Mouse (Mus musculus) small intestine, adult 2 months (tissue): ENCODE measurements around the gene Alox12b. TPM values are rescaled to one million over a fixed set of nuclear protein-coding genes. Genes with fewer than 3 reads are reported as not detected.

Experiments used
- H3K27ac ChIP-seq: fragments of 200-500 bp; 2 replicates; pipeline ENCODE4 v1.5.1; 2012; ENCODE audit warnings: low read depth, low read length, control low read depth, inconsistent platforms; ENCODE audit not compliant: insufficient read depth
- H3K27me3 ChIP-seq: fragments of 200-500 bp; 2 replicates; pipeline ENCODE4 v1.6.1; 2012; ENCODE audit warnings: mild to moderate bottlenecking, moderate library complexity, low read length, inconsistent platforms; ENCODE audit not compliant: control insufficient read depth, insufficient read depth
- H3K36me3 ChIP-seq: fragments of 200-500 bp; 2 replicates; pipeline ENCODE4 v1.6.1; 2012; ENCODE audit warnings: mild to moderate bottlenecking, low read length, control low read depth, inconsistent platforms; ENCODE audit not compliant: control insufficient read depth, insufficient read depth
- H3K4me1 ChIP-seq: fragments of 200-500 bp; 2 replicates; pipeline ENCODE4 v1.6.1; 2012; ENCODE audit warnings: low read length, inconsistent platforms, mixed read lengths; ENCODE audit not compliant: control insufficient read depth, insufficient read depth, insufficient read length
- H3K4me3 ChIP-seq: fragments of 200-500 bp; 2 replicates; pipeline ENCODE4 v1.5.1; 2012; ENCODE audit warnings: low read depth, mild to moderate bottlenecking, control low read depth, inconsistent platforms, low read length, moderate library complexity
- CTCF ChIP-seq: fragments of 200-500 bp; IDR thresholded peaks from 2 replicates; pipeline ENCODE4 v1.5.1; 2012; ENCODE audit warnings: low read depth, mild to moderate bottlenecking, control low read depth, inconsistent platforms, low read length, moderate library complexity, mixed read lengths; ENCODE audit not compliant: insufficient replicate concordance, insufficient read length; ENCODE audit errors: extremely low read depth
- POLR2A ChIP-seq: fragments of 200-500 bp; IDR thresholded peaks from 2 replicates; pipeline ENCODE4 v1.6.1; 2012; ENCODE audit warnings: low read depth, mild to moderate bottlenecking, control low read depth, inconsistent platforms, low read length, moderate library complexity
- WGBS: fragments of 180-500 bp; shearing (Covaris S2); methylation state at CpG from one replicate; pipeline ENCODE4 v1.1.7; 2018; 5-methylcytosine and 5-hydroxymethylcytosine counted together
- polyA plus RNA-seq: library from polyadenylated mRNA; depleted of rRNA; stranded (reverse); fragments of >200 nt; gene quantifications from 2 replicates; pipeline ENCODE4 v1.2.3, GENCODE M21; 2012; rRNA removed

The Alox12b gene
- polyA plus RNA-seq, 1 experiment, result not detected

GRCm38 (mm10) chr11:69199251-69199650, 42.5 kb downstream of the Alox12b start:
- Histone ChIP-seq H3K27me3 (peaks cover 17% of the 10 kb centered on the region), H3K4me1 (no peaks in the 10 kb centered on the region), H3K4me3 (no peak overlapping the region), H3K36me3 (no peaks in the 10 kb centered on the region), H3K27ac (no peak overlapping the region)
- WGBS, result 92% methylated on average over 1 of the region's 1 CpGs
- TF ChIP-seq CTCF (no peak), POLR2A (no peak)

- Histone ChIP-seq H3K36me3 (no peaks in the 10 kb centered on the region), H3K4me3 (no peak overlapping the region), H3K4me1 (no peaks in the 10 kb centered on the region), H3K27ac (no peak overlapping the region), H3K27me3 (peaks cover 17% of the 10 kb centered on the region)
- 39% methylated on average over 6 of the region's 6 CpGs for WGBS
- TF ChIP-seq CTCF (no peak), POLR2A (no peak)
Measured at GRCm38 (mm10) chr11:69200231-69200630, 43.4 kb downstream of the Alox12b start.

GRCm38 (mm10) chr11:69202469-69203230, 45.9 kb downstream of the Alox12b start:
- no peaks in the 10 kb centered on the region for H3K36me3 ChIP-seq
- TF ChIP-seq CTCF (no peak), POLR2A (no peak)

GRCm38 (mm10) chr11:69211431-69211830, 54.6 kb downstream of the Alox12b start:
- WGBS, result 12% methylated on average over 2 of the region's 2 CpGs
- Histone ChIP-seq H3K27me3 (no peaks in the 10 kb centered on the region; the same call in 1 of the 2 replicates), H3K4me1 (no peaks in the 10 kb centered on the region), H3K36me3 (no peaks in the 10 kb centered on the region), H3K27ac (no peak overlapping the region), H3K4me3 (no peak overlapping the region)
- TF ChIP-seq POLR2A, result no peak
- TF ChIP-seq CTCF, result no peak

More at GRCm38 (mm10) chr11:69202469-69203230, 45.9 kb downstream of the Alox12b start:
- Histone ChIP-seq H3K27me3 (peaks cover 2% of the 10 kb centered on the region; the same call in 1 of the 2 replicates), H3K27ac (no peak overlapping the region), H3K4me3 (no peak overlapping the region), H3K4me1 (no peaks in the 10 kb centered on the region)
- 59% methylated on average over 13 of the region's 13 CpGs for WGBS

- Histone ChIP-seq H3K27ac (no peak overlapping the region), H3K4me1 (no peaks in the 10 kb centered on the region), H3K4me3 (no peak overlapping the region), H3K27me3 (peaks cover 2% of the 10 kb centered on the region; the same call in 1 of the 2 replicates), H3K36me3 (no peaks in the 10 kb centered on the region)
- 84% methylated on average over 5 of the region's 5 CpGs for WGBS
- no peak for TF ChIP-seq CTCF
- no peak for TF ChIP-seq POLR2A
Measured at GRCm38 (mm10) chr11:69217411-69217810, 60.6 kb downstream of the Alox12b start.

- WGBS, result 32% methylated on average over 2 of the region's 2 CpGs
- peaks cover 2% of the 10 kb centered on the region; the same call in 1 of the 2 replicates for H3K27me3 ChIP-seq
- TF ChIP-seq POLR2A, result no peak
- TF ChIP-seq CTCF, result no peak
- H3K4me3 ChIP-seq, result no peak overlapping the region
- H3K36me3 ChIP-seq, result no peaks in the 10 kb centered on the region
- H3K4me1 ChIP-seq, result no peaks in the 10 kb centered on the region
- H3K27ac ChIP-seq, result no peak overlapping the region
Measured at GRCm38 (mm10) chr11:69218661-69219060, 61.9 kb downstream of the Alox12b start.

Other genes starting within 250 kb of the Alox12b start
- not detected in 2 replicates for gene Odf4, start 229.9 kb upstream of the Alox12b start, polyA plus RNA-seq
- 9.9 and 19.5 TPM in 2 replicates for gene Arhgef15, start 199.5 kb upstream of the Alox12b start, polyA plus RNA-seq
- gene Slc25a35, start 188.9 kb upstream of the Alox12b start, polyA plus RNA-seq, result 13.7 and 21.5 TPM in 2 replicates
- gene Rangrf, start 181.8 kb upstream of the Alox12b start, polyA plus RNA-seq, result 21.2 and 29.7 TPM in 2 replicates
- gene Pfas, start 148.5 kb upstream of the Alox12b start, polyA plus RNA-seq, result 4.7 and 6.0 TPM in 2 replicates
- 14.0 and 20.0 TPM in 2 replicates for gene Ctc1, start 141.1 kb upstream of the Alox12b start, polyA plus RNA-seq
- gene Aurkb, start 111.3 kb upstream of the Alox12b start, polyA plus RNA-seq, result 15.5 and 30.8 TPM in 2 replicates
- gene Borcs6, start 97.3 kb upstream of the Alox12b start, polyA plus RNA-seq, result 13.2 and 28.5 TPM in 2 replicates
- 11.8 and 12.8 TPM in 2 replicates for gene Tmem107, start 86.2 kb upstream of the Alox12b start, polyA plus RNA-seq
- gene Vamp2, start 68.5 kb upstream of the Alox12b start, polyA plus RNA-seq, result 33.5 and 84.4 TPM in 2 replicates
- 5.4 and 13.9 TPM in 2 replicates for gene Per1, start 61.8 kb upstream of the Alox12b start, polyA plus RNA-seq
- gene Hes7, start 36.6 kb upstream of the Alox12b start, polyA plus RNA-seq, result 1.1 and 1.7 TPM in 2 replicates
- gene 9130213A22Rik, start 34.4 kb upstream of the Alox12b start, polyA plus RNA-seq, result 0.29 and 0.38 TPM in 2 replicates
- gene Aloxe3, start 31.1 kb upstream of the Alox12b start, polyA plus RNA-seq, result 0.13 and 1.2 TPM in 2 replicates
- gene Alox8, start 40.9 kb downstream of the Alox12b start, polyA plus RNA-seq, result 0.15 TPM in 1 of 2 replicates, not detected in the other
- gene Gucy2e, start 80.0 kb downstream of the Alox12b start, polyA plus RNA-seq, result not detected in 2 replicates
- 2.6 and 5.3 TPM in 2 replicates for gene Cntrob, start 166.8 kb downstream of the Alox12b start, polyA plus RNA-seq
- 22.9 and 31.7 TPM in 2 replicates for gene Trappc1, start 167.0 kb downstream of the Alox12b start, polyA plus RNA-seq
- 0.43 and 0.65 TPM in 2 replicates for gene Kcnab3, start 169.3 kb downstream of the Alox12b start, polyA plus RNA-seq
- 0.25 and 0.65 TPM in 2 replicates for gene Rnf227, start 183.5 kb downstream of the Alox12b start, polyA plus RNA-seq
- 86.3 and 240 TPM in 2 replicates for gene Chd3, start 212.4 kb downstream of the Alox12b start, polyA plus RNA-seq
- gene Naa38, start 238.5 kb downstream of the Alox12b start, polyA plus RNA-seq, result 129 and 163 TPM in 2 replicates
- gene Cyb5d1, start 238.6 kb downstream of the Alox12b start, polyA plus RNA-seq, result 4.3 and 5.3 TPM in 2 replicates
- gene Tmem88, start 241.2 kb downstream of the Alox12b start, polyA plus RNA-seq, result 11.2 and 16.5 TPM in 2 replicates